Mouse (Mus musculus): ENCODE results near the gene Scgb2b21.
"Not testable (repeated sequence)": the region's sequence is repeated elsewhere in the genome, so short reads cannot be mapped to it uniquely, and the experiment has no call there.

Gene Scgb2b21

GRCm38 (mm10) chr7:33520358-33520757 lies at the start of gene Scgb2b21:
Scgb2b21 (minus strand) TSS chr7:33520458.
- DNase-seq (ENCODE audit: low spot score), result no peak

GRCm38 (mm10) chr7:33543420-33543819 lies 23.2 kb upstream of the Scgb2b21 start:
- not testable (repeated sequence) for DNase-seq (ENCODE audit: low spot score)
